Mouse (Mus musculus) kidney, embryonic 15.5 days (tissue): ENCODE results near the gene Gxylt2. TPM values are rescaled to one million over a fixed set of nuclear protein-coding genes. Genes with fewer than 3 reads are reported as not detected.

ENCODE experiments used
- ATAC-seq: fragments of 200-750 bp; cut with Nextera tagmentation; replicated peaks from 2 replicates; pipeline ENCODE4 v1.8.0; 2017; ENCODE audit warnings: moderate TSS enrichment; ENCODE audit not compliant: low FRiP score
- H3K27ac ChIP-seq: fragments of 300-500 bp; sonication (generic); 2 replicates; pipeline ENCODE4 v1.5.1; 2015; ENCODE audit warnings: mild to moderate bottlenecking, inconsistent platforms
- H3K27me3 ChIP-seq: fragments of 300-500 bp; sonication (generic); 2 replicates; pipeline ENCODE4 v1.6.1; 2015; ENCODE audit warnings: inconsistent platforms
- H3K36me3 ChIP-seq: fragments of 300-500 bp; sonication (generic); 2 replicates; pipeline ENCODE4 v1.6.1; 2015; ENCODE audit warnings: inconsistent platforms
- H3K4me1 ChIP-seq: fragments of 300-500 bp; sonication (generic); 2 replicates; pipeline ENCODE4 v1.6.1; 2015; ENCODE audit warnings: inconsistent platforms
- H3K4me2 ChIP-seq: fragments of 300-500 bp; sonication (generic); 2 replicates; pipeline ENCODE4 v1.6.1; 2015; ENCODE audit warnings: moderate library complexity, mild to moderate bottlenecking, inconsistent platforms
- H3K4me3 ChIP-seq: fragments of 300-500 bp; sonication (generic); replicated peaks from 2 replicates; pipeline ENCODE4 v1.5.1; 2015; ENCODE audit warnings: mild to moderate bottlenecking, inconsistent platforms
- H3K9ac ChIP-seq: fragments of 300-500 bp; sonication (generic); 2 replicates; pipeline ENCODE4 v1.6.1; 2015; ENCODE audit warnings: mild to moderate bottlenecking, inconsistent platforms
- H3K9me3 ChIP-seq: fragments of 300-500 bp; sonication (generic); replicated peaks from 2 replicates; pipeline ENCODE4 v1.6.1; 2016; ENCODE audit warnings: inconsistent platforms
- WGBS: fragments of 180-500 bp; shearing (Covaris S2); methylation state at CpG from one replicate; pipeline ENCODE4 v1.1.7; 2015; ENCODE audit warnings: mixed read lengths; 5-methylcytosine and 5-hydroxymethylcytosine counted together
- polyA plus RNA-seq: library from polyadenylated mRNA; unstranded; fragments of >200 nt; fragmentation: Nextera tagmentation; extraction: Ambion mirVana; gene quantifications from 2 replicates; pipeline ENCODE4 v1.2.1, GENCODE M21; 2015

Gene Gxylt2
- polyA plus RNA-seq, 1 experiment from 2014 or later = 9.0 TPM

DNA sequence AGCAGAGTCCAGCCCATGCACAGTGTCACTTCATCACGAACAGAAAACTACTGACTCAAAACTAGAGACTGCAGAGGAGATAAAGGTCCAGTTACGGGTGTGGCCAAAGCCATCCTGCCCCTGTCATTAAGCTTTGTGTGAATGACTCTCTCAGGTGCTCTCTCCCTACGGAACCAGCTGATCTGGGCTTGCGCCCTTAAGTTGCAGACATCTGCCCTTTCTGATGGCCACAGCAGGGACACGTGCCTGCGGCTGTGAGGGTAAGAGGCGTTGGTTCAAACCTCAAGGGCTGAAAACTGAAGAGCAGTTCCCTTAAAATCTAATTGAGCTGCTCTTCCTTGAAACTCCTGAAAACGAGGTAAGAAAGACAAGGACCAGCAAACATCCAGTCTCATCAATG lies 12.3 kb downstream of the Gxylt2 start:
- H3K36me3 ChIP-seq = no peaks in the 10 kb centered on the region
- no peak overlapping the region for H3K9ac ChIP-seq
- WGBS = 85% methylated on average over 8 of the region's 8 CpGs
- peaks cover 27% of the 10 kb centered on the region; the same call in 1 of the 2 replicates for H3K27me3 ChIP-seq
- no peaks in the 10 kb centered on the region for H3K9me3 ChIP-seq
- ATAC-seq = no peak
- peaks cover 26% of the 10 kb centered on the region for H3K4me1 ChIP-seq
- H3K4me2 ChIP-seq = no peak overlapping the region
- H3K4me3 ChIP-seq = no peak overlapping the region
- H3K27ac ChIP-seq = no peak overlapping the region

DNA sequence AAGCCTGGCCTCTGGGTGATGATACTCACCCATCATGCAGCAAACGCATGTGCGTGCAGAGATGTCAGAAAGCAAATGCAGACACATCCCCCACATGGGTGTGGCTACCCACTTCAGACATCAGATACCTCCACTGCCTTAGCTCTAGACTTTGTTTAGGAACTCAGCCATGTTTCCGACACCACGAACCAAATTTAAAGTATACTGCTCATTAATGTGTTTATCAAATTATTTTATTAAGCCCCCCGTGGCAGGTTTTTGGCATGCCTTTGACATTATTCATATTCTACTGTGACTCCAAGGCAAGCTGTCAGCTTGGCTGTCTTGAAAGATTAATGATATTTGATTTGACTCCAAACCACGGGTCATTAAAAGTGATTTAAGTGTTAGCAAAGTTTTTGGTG lies 15.6 kb downstream of the Gxylt2 start:
- ATAC-seq = no peak; the same call in 1 of the 2 replicates
- 20% methylated on average over 6 of the region's 6 CpGs for WGBS
- H3K36me3 ChIP-seq = no peaks in the 10 kb centered on the region

DNA sequence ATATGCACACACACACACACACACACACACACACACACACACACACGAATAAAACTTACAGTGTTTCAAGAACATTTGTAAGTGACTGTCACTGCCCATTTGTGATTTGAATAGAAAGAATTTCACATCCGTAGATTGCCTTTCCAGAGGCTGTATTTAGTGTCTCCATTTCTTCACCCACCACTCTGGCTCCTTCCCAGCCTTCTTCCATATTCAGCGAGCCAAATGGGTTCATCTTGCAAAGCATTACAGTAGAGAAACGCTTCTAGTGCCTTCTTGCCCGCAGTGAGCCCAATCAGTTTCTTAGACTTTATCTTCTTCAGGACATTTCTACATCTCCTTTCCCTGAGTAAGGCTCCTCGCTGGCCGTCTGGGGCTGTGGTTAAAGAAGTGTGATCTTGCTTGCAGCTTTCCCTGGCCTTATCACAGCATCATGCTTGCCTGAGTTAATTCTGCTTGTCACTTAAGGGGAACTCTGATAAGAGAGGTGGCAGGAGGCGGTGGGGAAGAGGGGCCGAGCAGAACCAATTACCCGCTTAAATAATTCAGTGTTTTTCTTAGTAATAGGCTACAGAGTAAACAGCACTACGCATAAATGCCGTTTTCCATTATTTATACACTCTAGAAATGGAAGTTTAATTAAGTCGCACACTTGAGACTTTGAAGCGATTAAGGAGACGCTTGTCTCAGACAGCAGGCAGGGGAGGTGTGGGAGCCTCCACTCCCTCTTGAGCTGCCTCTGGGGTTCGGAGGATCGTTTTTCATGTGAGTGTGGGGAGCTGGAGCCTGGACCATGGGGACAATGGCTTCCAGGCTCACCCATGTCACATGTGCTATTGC lies 16.6 kb downstream of the Gxylt2 start:
- no peak overlapping the region for H3K9ac ChIP-seq
- ATAC-seq = peak; percentile 34
- no peaks in the 10 kb centered on the region for H3K36me3 ChIP-seq
- peak overlapping the region; percentile 54; the same call in 1 of the 2 replicates for H3K27ac ChIP-seq
- peak overlapping the region; percentile 5; the same call in 1 of the 2 replicates for H3K4me2 ChIP-seq
- WGBS = 30% methylated on average over 17 of the region's 17 CpGs
- peaks cover 50% of the 10 kb centered on the region for H3K4me1 ChIP-seq
- H3K4me3 ChIP-seq = no peak overlapping the region
- H3K27me3 ChIP-seq = peaks cover 25% of the 10 kb centered on the region
- H3K9me3 ChIP-seq = no peaks in the 10 kb centered on the region

More for the DNA sequence above, 15.6 kb downstream of the Gxylt2 start:
- Histone ChIP-seq H3K9me3 (no peaks in the 10 kb centered on the region), H3K4me2 (no peak overlapping the region), H3K4me3 (no peak overlapping the region), H3K27ac (no peak overlapping the region), H3K9ac (no peak overlapping the region), H3K4me1 (peaks cover 44% of the 10 kb centered on the region), H3K27me3 (peaks cover 26% of the 10 kb centered on the region)

DNA sequence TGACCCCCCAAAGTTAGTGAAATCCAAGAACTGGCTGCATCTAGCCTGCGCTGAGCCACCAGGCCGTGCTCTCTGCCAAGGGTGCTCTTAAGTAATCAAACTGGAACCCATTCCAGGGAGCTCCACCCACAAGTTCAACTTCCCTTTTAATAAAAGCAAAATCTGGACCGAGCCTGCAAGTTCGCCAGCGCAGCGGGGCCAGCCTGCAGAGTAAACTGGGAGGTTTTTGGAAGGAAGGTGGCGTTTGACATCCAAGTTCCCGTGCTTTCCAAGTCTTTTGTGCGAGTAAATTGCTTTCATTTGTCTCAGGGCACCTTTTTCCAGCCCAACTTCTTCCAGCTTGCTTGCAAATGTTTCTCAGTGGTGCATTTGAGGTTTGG lies 27.5 kb downstream of the Gxylt2 start:
- Histone ChIP-seq H3K9ac (no peak overlapping the region), H3K4me3 (no peak overlapping the region), H3K36me3 (no peaks in the 10 kb centered on the region), H3K4me1 (peaks cover 19% of the 10 kb centered on the region), H3K27me3 (no peaks in the 10 kb centered on the region), H3K9me3 (no peaks in the 10 kb centered on the region), H3K4me2 (peak overlapping the region; percentile 28), H3K27ac (no peak overlapping the region)
- WGBS = 42% methylated on average over 9 of the region's 9 CpGs
- peak; percentile 49; the same call in 1 of the 2 replicates for ATAC-seq

DNA sequence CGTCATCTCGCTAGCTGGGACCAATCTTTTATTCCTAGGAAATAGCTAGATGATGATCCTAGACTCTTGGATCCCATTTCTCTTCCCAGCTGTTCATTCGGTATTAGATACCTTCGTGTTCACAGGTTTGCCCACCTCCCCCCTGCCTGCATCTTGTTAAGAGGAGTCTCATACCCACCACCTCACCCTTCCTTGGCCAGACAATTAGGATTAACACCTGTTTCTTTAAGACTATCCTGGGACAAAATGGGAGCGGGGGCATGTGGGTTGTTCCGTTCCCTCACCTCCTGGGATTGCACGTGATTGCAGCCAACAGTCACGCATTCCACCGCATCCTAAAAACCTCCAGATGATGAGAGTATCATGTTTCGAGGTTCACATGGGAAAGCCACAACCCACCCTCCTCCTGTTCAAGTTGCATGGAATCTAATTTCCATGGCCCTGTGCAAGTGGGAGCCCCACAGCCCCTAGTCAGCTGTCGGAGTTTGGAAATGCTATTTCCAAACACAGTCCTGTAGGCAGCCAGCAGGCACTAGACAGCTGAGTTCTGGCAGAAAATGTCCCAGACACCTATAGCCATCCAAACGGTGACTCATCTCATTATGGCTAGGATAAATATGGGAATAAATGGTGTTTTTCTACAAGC lies 28.0 kb downstream of the Gxylt2 start:
- 28% methylated on average over 12 of the region's 12 CpGs for WGBS
- no peak overlapping the region for H3K4me3 ChIP-seq
- no peaks in the 10 kb centered on the region for H3K36me3 ChIP-seq
- H3K27ac ChIP-seq = no peak overlapping the region
- peak; percentile 64 for ATAC-seq
- peaks cover 19% of the 10 kb centered on the region for H3K4me1 ChIP-seq
- H3K9me3 ChIP-seq = no peaks in the 10 kb centered on the region
- no peak overlapping the region for H3K9ac ChIP-seq
- no peaks in the 10 kb centered on the region for H3K27me3 ChIP-seq
- H3K4me2 ChIP-seq = peak overlapping the region; percentile 28

DNA sequence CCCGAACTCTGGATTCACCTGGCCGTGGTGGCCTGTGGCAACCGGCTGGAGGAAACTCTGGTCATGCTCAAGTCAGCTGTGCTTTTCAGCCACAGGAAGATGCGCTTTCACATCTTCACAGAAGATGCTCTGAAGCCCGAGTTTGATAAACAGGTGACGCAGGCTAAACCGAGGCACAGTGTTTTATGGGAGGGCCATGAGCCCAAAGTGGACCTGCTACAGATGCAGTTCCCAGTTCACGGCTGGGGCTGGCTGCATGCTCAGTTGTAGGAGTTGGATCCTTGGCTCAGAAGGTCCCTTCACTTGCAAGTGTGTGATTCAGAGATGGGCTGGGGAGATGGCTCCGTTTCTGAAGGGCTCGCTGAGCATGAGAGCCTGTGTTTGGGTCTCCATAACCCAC lies 28.7 kb downstream of the Gxylt2 start:
- no peaks in the 10 kb centered on the region for H3K9me3 ChIP-seq
- no peak overlapping the region for H3K4me2 ChIP-seq
- peaks cover 19% of the 10 kb centered on the region for H3K4me1 ChIP-seq
- H3K36me3 ChIP-seq = no peaks in the 10 kb centered on the region
- no peak overlapping the region for H3K9ac ChIP-seq
- 86% methylated on average over 10 of the region's 10 CpGs for WGBS
- H3K27me3 ChIP-seq = no peaks in the 10 kb centered on the region
- no peak overlapping the region for H3K4me3 ChIP-seq
- ATAC-seq = no peak
- H3K27ac ChIP-seq = no peak overlapping the region

DNA sequence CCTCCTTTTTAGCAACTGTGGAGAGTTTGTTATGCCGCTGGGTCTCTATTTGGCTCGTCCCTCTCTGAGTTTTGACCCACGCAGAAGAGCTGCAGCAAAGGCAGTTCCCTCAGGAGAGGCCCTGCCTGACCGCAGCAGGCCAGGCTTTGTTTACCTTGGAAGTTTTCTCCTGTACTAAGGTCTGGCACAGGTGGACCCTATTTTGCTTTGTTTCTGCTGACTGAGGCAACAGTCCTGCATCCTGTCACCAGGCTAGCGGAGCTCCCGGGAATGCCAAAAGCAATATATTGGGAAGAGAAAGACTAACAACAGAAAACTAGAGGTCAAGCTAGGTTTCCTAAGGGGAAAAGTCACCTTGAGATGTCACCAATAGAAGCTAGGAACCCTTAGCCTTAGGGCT lies 29.8 kb downstream of the Gxylt2 start:
- ATAC-seq = no peak
- Histone ChIP-seq H3K9ac (no peak overlapping the region), H3K4me3 (no peak overlapping the region), H3K4me1 (peaks cover 19% of the 10 kb centered on the region), H3K27ac (no peak overlapping the region), H3K4me2 (no peak overlapping the region), H3K27me3 (no peaks in the 10 kb centered on the region), H3K9me3 (no peaks in the 10 kb centered on the region), H3K36me3 (no peaks in the 10 kb centered on the region)
- WGBS = 61% methylated on average over 6 of the region's 6 CpGs

DNA sequence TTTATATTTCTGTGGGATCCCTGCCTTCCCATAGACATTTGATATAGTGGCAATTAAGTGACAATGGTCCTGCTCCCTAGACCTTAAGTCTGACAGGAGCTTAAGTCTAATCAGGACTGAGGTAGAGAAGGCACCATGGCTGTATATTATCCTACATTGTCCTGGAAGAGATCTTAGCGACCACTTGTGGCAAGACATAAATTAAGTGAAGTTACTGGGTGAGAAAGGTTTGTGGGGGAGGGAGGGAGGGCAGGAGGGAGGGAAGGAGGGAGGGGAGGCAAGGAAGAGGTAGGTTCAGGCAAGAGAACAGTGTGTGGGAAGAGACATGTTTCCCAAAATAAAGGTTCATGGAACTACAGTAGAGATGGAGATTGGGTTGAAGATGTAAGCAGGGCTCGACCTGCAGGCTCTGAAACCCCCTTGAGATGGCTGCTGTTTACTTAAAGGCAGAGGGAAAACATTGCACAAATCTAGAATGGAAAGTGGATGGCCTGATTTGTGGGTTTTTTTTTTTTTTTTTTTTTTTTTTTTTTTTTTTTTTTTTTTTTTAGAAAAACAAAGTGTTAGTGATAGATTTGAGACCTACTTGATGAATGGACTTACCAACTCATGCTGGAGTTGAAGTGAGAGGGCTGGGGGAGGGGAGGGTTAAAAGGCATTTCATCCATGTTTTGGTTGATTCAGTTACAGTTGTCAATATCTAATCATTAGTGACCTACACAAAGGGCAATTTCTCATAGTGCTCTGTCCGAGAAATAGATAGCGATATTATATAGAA lies 54.1 kb downstream of the Gxylt2 start:
- H3K4me2 ChIP-seq = no peak overlapping the region
- H3K27me3 ChIP-seq = no peaks in the 10 kb centered on the region
- H3K9me3 ChIP-seq = no peaks in the 10 kb centered on the region
- no peaks in the 10 kb centered on the region for H3K36me3 ChIP-seq
- no peaks in the 10 kb centered on the region for H3K4me1 ChIP-seq
- H3K4me3 ChIP-seq = no peak overlapping the region
- H3K27ac ChIP-seq = no peak overlapping the region
- ATAC-seq = no peak
- WGBS = 57% methylated on average over 4 of the region's 4 CpGs
- no peak overlapping the region for H3K9ac ChIP-seq

DNA sequence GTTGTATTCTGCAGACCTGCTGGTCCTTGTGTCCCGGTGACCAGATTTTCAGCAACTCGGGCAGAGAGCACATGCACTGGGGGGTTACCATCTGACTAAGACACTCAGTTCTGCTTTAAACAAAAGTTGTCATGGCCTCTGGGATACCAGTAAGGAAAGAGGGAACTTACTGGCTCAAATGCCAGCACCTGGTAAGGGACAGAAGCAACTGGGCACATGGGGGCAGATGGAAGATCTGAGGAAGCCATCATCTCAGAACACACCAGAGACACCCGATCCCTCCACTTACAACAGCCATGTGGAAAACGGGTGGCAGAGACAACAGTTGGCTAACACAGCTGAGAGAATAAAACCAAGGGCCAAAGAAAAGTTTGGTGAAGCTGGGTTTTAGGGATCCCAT lies 63.2 kb downstream of the Gxylt2 start:
- Histone ChIP-seq H3K4me3 (no peak overlapping the region), H3K27me3 (no peaks in the 10 kb centered on the region), H3K4me1 (no peaks in the 10 kb centered on the region), H3K4me2 (no peak overlapping the region), H3K9ac (no peak overlapping the region), H3K9me3 (no peaks in the 10 kb centered on the region), H3K27ac (no peak overlapping the region), H3K36me3 (no peaks in the 10 kb centered on the region)
- WGBS = 70% methylated on average over 4 of the region's 4 CpGs
- no peak for ATAC-seq

DNA sequence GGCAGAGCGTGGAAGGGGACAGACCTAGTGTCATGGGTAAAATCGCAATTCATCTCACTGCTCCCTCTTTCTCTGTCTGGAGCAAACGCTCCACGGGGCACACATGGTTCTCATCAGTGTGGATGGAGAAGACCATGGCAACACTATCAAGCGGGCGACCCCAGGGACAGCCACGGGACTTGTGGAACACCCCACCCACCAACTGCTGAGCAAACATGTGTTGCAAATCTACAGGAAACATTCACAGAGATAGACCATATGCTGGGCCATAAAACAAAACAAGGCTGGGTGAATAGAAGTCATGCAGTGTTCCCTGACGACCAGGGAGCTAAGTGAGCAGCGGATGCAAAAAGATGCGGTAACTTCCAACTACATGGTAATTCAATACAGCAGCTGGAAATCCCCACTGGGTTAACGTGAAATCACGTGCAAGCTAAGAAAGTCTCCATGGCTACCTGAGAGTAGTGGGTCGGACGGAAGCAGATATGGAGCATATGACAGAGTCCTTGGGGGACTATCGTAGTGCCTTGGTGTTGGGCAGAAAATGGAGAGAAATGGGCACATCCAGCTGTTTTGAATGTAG lies 71.5 kb downstream of the Gxylt2 start:
- H3K9ac ChIP-seq = no peak overlapping the region
- H3K4me3 ChIP-seq = no peak overlapping the region
- H3K9me3 ChIP-seq = no peaks in the 10 kb centered on the region
- 67% methylated on average over 15 of the region's 15 CpGs for WGBS
- ATAC-seq = 0 out of 2 replicates have a peak, but pooled peaks have one; percentile 16
- H3K27me3 ChIP-seq = no peaks in the 10 kb centered on the region
- peaks cover 19% of the 10 kb centered on the region for H3K4me1 ChIP-seq
- no peaks in the 10 kb centered on the region for H3K36me3 ChIP-seq
- H3K27ac ChIP-seq = no peak overlapping the region
- H3K4me2 ChIP-seq = no peak overlapping the region

DNA sequence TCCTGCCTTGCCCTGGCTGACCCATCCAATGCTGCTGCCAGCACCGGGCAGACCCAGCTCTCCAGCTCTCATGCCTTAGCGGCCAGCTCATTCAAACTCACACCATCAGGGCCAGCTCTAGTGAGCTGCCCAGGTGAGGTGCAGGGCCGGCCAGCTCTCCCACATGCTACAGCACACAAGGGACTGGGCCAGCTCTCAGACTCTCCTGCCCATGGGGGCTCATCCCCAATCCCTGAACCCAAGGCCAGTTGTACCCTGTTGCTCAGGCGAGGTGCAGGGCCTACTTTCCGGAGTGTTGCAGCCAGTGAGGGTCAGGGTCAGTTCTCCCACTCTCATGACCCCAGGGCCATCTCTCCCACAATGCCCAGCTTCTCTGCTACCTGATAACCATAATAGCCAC lies 74.1 kb downstream of the Gxylt2 start:
- ATAC-seq = peak; percentile 27; the same call in 1 of the 2 replicates
- 66% methylated on average over 5 of the region's 5 CpGs for WGBS

More for the DNA sequence above, 74.1 kb downstream of the Gxylt2 start:
- no peaks in the 10 kb centered on the region for H3K9me3 ChIP-seq
- 0 out of 2 replicates have a peak overlapping the region, but pooled peaks have one; percentile 29 for H3K27ac ChIP-seq
- H3K4me1 ChIP-seq = peaks cover 19% of the 10 kb centered on the region
- H3K4me2 ChIP-seq = no peak overlapping the region
- no peak overlapping the region for H3K9ac ChIP-seq
- no peaks in the 10 kb centered on the region for H3K27me3 ChIP-seq
- no peaks in the 10 kb centered on the region for H3K36me3 ChIP-seq
- H3K4me3 ChIP-seq = no peak overlapping the region
